ENCODE assay signal across 7 mouse cellular contexts in the genomic region with DNA sequence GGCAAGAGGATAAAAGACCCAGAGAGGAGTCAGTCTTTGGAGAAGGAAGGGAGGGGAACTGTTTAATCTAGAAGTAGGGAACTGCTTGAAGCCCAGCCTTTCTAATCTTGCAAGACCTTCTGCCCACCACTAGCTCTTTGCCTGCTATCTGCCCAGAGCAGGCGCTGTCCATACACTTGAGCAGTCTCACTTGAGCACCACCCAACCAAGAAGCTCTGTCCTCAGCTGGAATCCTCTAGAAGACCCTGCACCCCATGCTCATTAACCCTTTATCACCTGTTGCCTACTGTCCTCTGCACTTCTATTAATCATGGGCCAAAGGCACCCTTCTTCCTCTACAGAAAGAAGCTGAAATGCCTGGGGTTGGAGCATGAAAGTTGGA. TPM values are rescaled to one million over a fixed set of nuclear protein-coding genes. Genes with fewer than 3 reads are reported as not detected.
DNase-seq lines count a peak whose midpoint lies in the region; ATAC-seq and TF ChIP-seq lines count a peak whose summit lies in the region.

No protein-coding gene starts in this region.

- H3K9ac ChIP-seq in lung, embryonic 15.5 days, result 0 out of 2 replicates have a peak overlapping the region, but pooled peaks have one; percentile 25
- no peak overlapping the region for H3K9ac ChIP-seq in limb, embryonic 11.5 days (ENCODE audit: low read length)

- no peak for DNase-seq in lung, postnatal 10 days
- no peak for DNase-seq in limb, embryonic 11.5 days (ENCODE audit: low spot score)
- no peak for DNase-seq in layer of hippocampus, adult 9-11 months
- no peak for DNase-seq in ovary, postnatal 14 days (ENCODE audit: low spot score)

- WGBS in lung, embryonic 15.5 days, result 35% methylated on average over 1 of the region's 1 CpGs
- WGBS in limb, embryonic 11.5 days, result 42% methylated on average over 1 of the region's 1 CpGs
- WGBS in olfactory bulb, adult 2 months, result 50% methylated on average over 1 of the region's 1 CpGs

- peaks cover 16% of the 10 kb centered on the region; the same call in 1 of the 2 replicates for H3K4me1 ChIP-seq in lung, embryonic 15.5 days
- peaks cover 3% of the 10 kb centered on the region; the same call in 1 of the 2 replicates for H3K4me1 ChIP-seq in embryonic fibroblast, embryonic 13.5 days (ENCODE audit: control insufficient read depth, insufficient read depth, low read length)
- H3K4me1 ChIP-seq in limb, embryonic 11.5 days (ENCODE audit: control insufficient read depth, insufficient read depth, low read length), result no peaks in the 10 kb centered on the region
- H3K4me1 ChIP-seq in olfactory bulb, adult 2 months (ENCODE audit: control insufficient read depth, insufficient read depth, low read length), result no peaks in the 10 kb centered on the region

- peak overlapping the region; percentile 90 for H3K4me2 ChIP-seq in lung, embryonic 15.5 days
- H3K4me2 ChIP-seq in limb, embryonic 11.5 days (ENCODE audit: low read depth, severe bottlenecking), result peak overlapping the region; percentile 56

- no peak overlapping the region for H3K27ac ChIP-seq in lung, embryonic 15.5 days
- no peak overlapping the region for H3K27ac ChIP-seq in embryonic fibroblast, embryonic 13.5 days (ENCODE audit: insufficient read depth, low read length)
- no peak overlapping the region for H3K27ac ChIP-seq in limb, embryonic 11.5 days (replicated peaks; ENCODE audit: low read depth, low read length)
- peak overlapping the region; percentile 58 for H3K27ac ChIP-seq in olfactory bulb, adult 2 months (ENCODE audit: insufficient read depth, low read depth, low read length)

- H3K27me3 ChIP-seq in lung, embryonic 15.5 days, result peaks cover 8% of the 10 kb centered on the region
- no peaks in the 10 kb centered on the region for H3K27me3 ChIP-seq in limb, embryonic 11.5 days (ENCODE audit: control insufficient read depth, insufficient read depth, low read length)

- no peaks in the 10 kb centered on the region for H3K36me3 ChIP-seq in lung, embryonic 15.5 days
- H3K36me3 ChIP-seq in limb, embryonic 11.5 days (ENCODE audit: control insufficient read depth, insufficient read depth, low read length), result no peaks in the 10 kb centered on the region

- no peaks in the 10 kb centered on the region for H3K9me3 ChIP-seq in lung, embryonic 15.5 days
- H3K9me3 ChIP-seq in limb, embryonic 11.5 days (ENCODE audit: control insufficient read depth, low read length), result no peaks in the 10 kb centered on the region

- peak; percentile 72; the same call in 1 of the 2 replicates for ATAC-seq in lung, embryonic 15.5 days (ENCODE audit: borderline replicate concordance, extremely low read depth, low FRiP score, low TSS enrichment)
- ATAC-seq in limb, embryonic 11.5 days (ENCODE audit: insufficient number of reproducible peaks, low FRiP score, low TSS enrichment, low read depth), result no peak

- no peak for TF ChIP-seq POLR2A in embryonic fibroblast, embryonic 13.5 days (IDR thresholded peaks at IDR 0.05; ENCODE audit: low read depth, low read length)
- TF ChIP-seq POLR2A in olfactory bulb, adult 2 months (IDR thresholded peaks at IDR 0.05; ENCODE audit: insufficient read depth, low read depth, low read length), result no peak

- no peak for TF ChIP-seq CTCF in embryonic fibroblast, embryonic 13.5 days (IDR thresholded peaks at IDR 0.05; ENCODE audit: borderline replicate concordance, insufficient read depth, low read length)
- no peak for TF ChIP-seq CTCF in olfactory bulb, adult 2 months (IDR thresholded peaks at IDR 0.05; ENCODE audit: insufficient read depth, low read depth, low read length)

- H3K4me3 ChIP-seq in lung, embryonic 15.5 days, result peak overlapping the region; percentile 48
- H3K4me3 ChIP-seq in embryonic fibroblast, embryonic 13.5 days (ENCODE audit: insufficient read depth, low read length), result peak overlapping the region; percentile 44
- H3K4me3 ChIP-seq in limb, embryonic 11.5 days (ENCODE audit: low read depth, low read length), result peak overlapping the region; percentile 23; the same call in 1 of the 2 replicates
- H3K4me3 ChIP-seq in olfactory bulb, adult 2 months (ENCODE audit: insufficient read depth, low read depth, low read length), result peak overlapping the region; percentile 63

RNA-seq across cellular contexts. Expression of a gene that starts 1.6 kb away (rescaled TPM):
- polyA plus RNA-seq in lung, embryonic 15.5 days (2015; fragmentation: Nextera tagmentation; extraction: Ambion mirVana), result 43.8 and 46.3 TPM in 2 replicates
- 1.0 and 1.8 TPM in 2 replicates for polyA plus RNA-seq in embryonic fibroblast, embryonic 13.5 days (2011; ENCODE audit: insufficient read length, low read depth, missing spikeins)
- polyA plus RNA-seq in limb, embryonic 11.5 days (2014; fragmentation: Nextera tagmentation; extraction: Ambion mirVana), result 8.3 and 8.5 TPM in 2 replicates
- polyA plus RNA-seq in olfactory bulb, adult 2 months (2012; ENCODE audit: insufficient read depth, insufficient read length, low replicate concordance, missing spikeins), result not detected in 2 replicates
